Mouse (Mus musculus) ES-E14 (cell line): ENCODE data around the gene Gm15085.
"Not testable (repeated sequence)": the region's sequence is repeated elsewhere in the genome, so short reads cannot be mapped to it uniquely, and the experiment has no call there.

Experiments
- CHD2 ChIP-seq: IDR thresholded peaks from 2 replicates; pipeline ENCODE4 v1.6.1; 2014; ENCODE audit warnings: mild to moderate bottlenecking, low read depth, low read length, inconsistent platforms
- MAFK ChIP-seq: IDR thresholded peaks from 2 replicates; pipeline ENCODE4 v1.6.1; 2014; ENCODE audit warnings: mild to moderate bottlenecking, low read depth, low read length, inconsistent platforms; ENCODE audit not compliant: insufficient read depth
- ZNF384 ChIP-seq: IDR thresholded peaks from 2 replicates; pipeline ENCODE4 v1.6.1; 2012; ENCODE audit warnings: low read depth, low read length, inconsistent platforms

DNA sequence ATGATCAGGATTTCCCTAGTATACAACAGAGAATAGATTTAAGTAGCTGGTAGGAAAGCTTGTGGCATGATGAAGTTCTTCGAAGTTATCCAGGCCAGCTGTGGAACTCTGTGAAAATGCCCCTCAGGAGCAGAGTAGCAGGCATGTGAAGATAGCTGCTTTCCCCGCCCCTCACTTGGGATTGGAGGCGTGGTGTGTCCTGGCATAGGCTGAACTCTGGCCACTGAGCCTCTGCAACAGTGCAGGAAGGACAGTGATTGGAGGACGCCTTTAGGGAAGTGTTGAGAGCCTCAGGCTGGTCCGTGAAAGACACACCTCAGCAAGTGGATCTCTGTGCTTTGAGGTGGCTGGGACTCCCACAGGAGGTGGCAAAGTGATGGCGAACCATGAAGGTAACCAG lies at the start of gene Gm15085:
- TF ChIP-seq MAFK, ZNF384, CHD2: not testable (repeated sequence)
